In genomic region chr6:135333994-135334651, GRCm38 (mm10) we compare ENCODE assay signal across 8 mouse cellular contexts. TPM values are rescaled to one million over a fixed set of nuclear protein-coding genes. Genes with fewer than 3 reads are reported as not detected.
DNase-seq lines count a peak whose midpoint lies in the region; ATAC-seq and TF ChIP-seq lines count a peak whose summit lies in the region.

No protein-coding gene starts in this region.

- no peak overlapping the region for H3K4me3 ChIP-seq in hindbrain, embryonic 14.5 days (replicated peaks; ENCODE audit: low read length)
- H3K4me3 ChIP-seq in thymus, adult 2 months (ENCODE audit: control insufficient read depth, insufficient read depth, low read length): no peak overlapping the region
- H3K4me3 ChIP-seq in liver, embryonic 12.5 days: no peak overlapping the region

- WGBS in hindbrain, embryonic 14.5 days: 67% methylated on average over 5 of the region's 5 CpGs
- 92% methylated on average over 5 of the region's 5 CpGs for WGBS in thymus, adult 2 months
- 69% methylated on average over 5 of the region's 5 CpGs for WGBS in liver, embryonic 12.5 days (ENCODE audit: insufficient replicate concordance)

- peaks cover 13% of the 10 kb centered on the region; the same call in 1 of the 2 replicates for H3K4me1 ChIP-seq in hindbrain, embryonic 14.5 days (replicated peaks; ENCODE audit: control insufficient read depth, insufficient read depth, low read length)
- H3K4me1 ChIP-seq in thymus, adult 2 months (replicated peaks; ENCODE audit: control insufficient read depth, insufficient read depth, low read length): no peaks in the 10 kb centered on the region
- peaks cover 4% of the 10 kb centered on the region; the same call in 1 of the 2 replicates for H3K4me1 ChIP-seq in liver, embryonic 12.5 days

- no peak for TF ChIP-seq CTCF in thymus, adult 2 months (IDR thresholded peaks at IDR 0.05; ENCODE audit: borderline replicate concordance, control insufficient read depth, extremely low read depth, insufficient read depth, low read length, poor library complexity)

- no peak overlapping the region for H3K4me2 ChIP-seq in hindbrain, embryonic 14.5 days (replicated peaks)
- no peak overlapping the region for H3K4me2 ChIP-seq in liver, embryonic 12.5 days

- peak overlapping the region; percentile 39; the same call in 1 of the 2 replicates for H3K27ac ChIP-seq in hindbrain, embryonic 14.5 days
- H3K27ac ChIP-seq in thymus, adult 2 months (ENCODE audit: control insufficient read depth, insufficient read depth, low read length): no peak overlapping the region
- H3K27ac ChIP-seq in liver, embryonic 12.5 days: no peak overlapping the region

- no peak for DNase-seq in frontal cortex, postnatal 25 days (ENCODE audit: low spot score in 2 of 2)
- peak; percentile 62 for DNase-seq in gastrocnemius, adult 18-20 months (ENCODE audit: low spot score)
- DNase-seq in hindbrain, embryonic 14.5 days (ENCODE audit: low spot score): no peak
- DNase-seq in lung, postnatal 36 days: peak; percentile 55
- DNase-seq in thymus, adult 2 months: no peak
- DNase-seq in frontal cortex, postnatal 10 days (ENCODE audit: low spot score in 2 of 2): no peak

- peak; percentile 60 for ATAC-seq in frontal cortex, adult (ENCODE audit: low TSS enrichment)
- ATAC-seq in hindbrain, embryonic 14.5 days (ENCODE audit: low FRiP score): no peak
- ATAC-seq in liver, embryonic 12.5 days: no peak

- no peak overlapping the region for H3K9ac ChIP-seq in hindbrain, embryonic 14.5 days
- H3K9ac ChIP-seq in liver, embryonic 12.5 days: no peak overlapping the region

- H3K27me3 ChIP-seq in hindbrain, embryonic 14.5 days (ENCODE audit: control insufficient read depth, insufficient read depth, low read length): no peaks in the 10 kb centered on the region
- no peaks in the 10 kb centered on the region for H3K27me3 ChIP-seq in thymus, adult 2 months (ENCODE audit: control insufficient read depth, insufficient read depth, low read length)
- no peaks in the 10 kb centered on the region for H3K27me3 ChIP-seq in liver, embryonic 12.5 days (replicated peaks)

- H3K36me3 ChIP-seq in hindbrain, embryonic 14.5 days (replicated peaks; ENCODE audit: control insufficient read depth, insufficient read depth): no peaks in the 10 kb centered on the region
- H3K36me3 ChIP-seq in thymus, adult 2 months (ENCODE audit: control insufficient read depth, insufficient read depth, low read length): no peaks in the 10 kb centered on the region
- H3K36me3 ChIP-seq in liver, embryonic 12.5 days: no peaks in the 10 kb centered on the region

- no peak for TF ChIP-seq POLR2A in thymus, adult 2 months (IDR thresholded peaks at IDR 0.05; ENCODE audit: control insufficient read depth, extremely low read depth, insufficient read depth, low read length, poor library complexity)

- H3K9me3 ChIP-seq in hindbrain, embryonic 14.5 days (ENCODE audit: control insufficient read depth, low read length): no peaks in the 10 kb centered on the region
- no peaks in the 10 kb centered on the region for H3K9me3 ChIP-seq in liver, embryonic 12.5 days (replicated peaks)

RNA-seq across cellular contexts. Expression of gene Pbp2, which starts 23.9 kb away (rescaled TPM):
- not detected for total RNA-seq in gastrocnemius, adult 18-20 months (2021)
- 0.16 and 0.31 TPM in 2 replicates for polyA plus RNA-seq in hindbrain, embryonic 14.5 days (2014; fragmentation: Nextera tagmentation; extraction: Ambion mirVana)
- polyA plus RNA-seq in thymus, adult 2 months (2012; rRNA removed): not detected in 2 replicates
- polyA plus RNA-seq in liver, embryonic 12.5 days (2016; fragmentation: Nextera tagmentation; extraction: Ambion mirVana): not detected in 2 replicates

RNA-seq across cellular contexts. Expression of gene Emp1, which starts 28.2 kb away (rescaled TPM):
- total RNA-seq in gastrocnemius, adult 18-20 months (2021): 10 to 100 TPM; 20.3 to 48.7 TPM
- 4.9 and 5.3 TPM in 2 replicates for polyA plus RNA-seq in hindbrain, embryonic 14.5 days (2014; fragmentation: Nextera tagmentation; extraction: Ambion mirVana)
- polyA plus RNA-seq in thymus, adult 2 months (2012; rRNA removed): 57.5 and 69.9 TPM in 2 replicates
- 0.74 and 0.99 TPM in 2 replicates for polyA plus RNA-seq in liver, embryonic 12.5 days (2016; fragmentation: Nextera tagmentation; extraction: Ambion mirVana)

Comparison
In these comparisons a context has a peak if more than half of its experiments do, and no peak if none do; other contexts are left out.
1. DNase-seq: peak in gastrocnemius, adult 18-20 months (single experiment) and lung, postnatal 36 days (single experiment); none in frontal cortex, postnatal 25 days (0 of 2), hindbrain, embryonic 14.5 days (single experiment), thymus, adult 2 months (single experiment) and frontal cortex, postnatal 10 days (0 of 2).